Mouse (Mus musculus) inflammation-experienced regulatory T-cells, adult 6 months (primary cell): ENCODE results near the gene Znrf1. TPM values are rescaled to one million over a fixed set of nuclear protein-coding genes. Genes with fewer than 3 reads are reported as not detected.

Source experiments
- ATAC-seq: one replicate; pipeline ENCODE4 v1.8.0; 2017
- polyA plus RNA-seq, 3 experiments: library from polyadenylated mRNA; unstranded; fragments of 100-300 nt; shearing (Covaris generic); gene quantifications; one replicate each; pipeline ENCODE4 v1.2.1; 2017

The Znrf1 gene
- polyA plus RNA-seq, 3 experiments from 2014 or later: 12.4 to 58.2 (median 50.7) TPM

DNA sequence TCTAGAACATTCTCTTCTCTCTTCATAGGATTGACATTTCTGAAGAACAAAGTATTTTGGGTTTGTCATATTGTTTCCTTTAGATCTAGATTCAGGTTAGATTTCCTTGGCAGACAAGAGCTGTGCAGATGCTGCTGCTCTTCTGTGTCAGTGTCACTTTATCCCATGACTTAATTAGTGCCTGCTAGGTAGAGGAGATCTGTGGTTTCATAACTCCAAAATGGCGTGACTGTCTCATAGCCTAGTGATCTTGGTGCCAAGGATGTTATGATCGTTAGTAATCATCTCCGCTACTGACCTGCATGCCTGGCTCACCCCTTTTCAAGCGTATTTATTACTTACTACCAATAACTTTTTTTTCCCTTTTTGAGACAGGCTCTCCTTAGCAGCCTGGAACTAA is 34.0 kb downstream of the Znrf1 start:
- ATAC-seq: peak; percentile 6

DNA sequence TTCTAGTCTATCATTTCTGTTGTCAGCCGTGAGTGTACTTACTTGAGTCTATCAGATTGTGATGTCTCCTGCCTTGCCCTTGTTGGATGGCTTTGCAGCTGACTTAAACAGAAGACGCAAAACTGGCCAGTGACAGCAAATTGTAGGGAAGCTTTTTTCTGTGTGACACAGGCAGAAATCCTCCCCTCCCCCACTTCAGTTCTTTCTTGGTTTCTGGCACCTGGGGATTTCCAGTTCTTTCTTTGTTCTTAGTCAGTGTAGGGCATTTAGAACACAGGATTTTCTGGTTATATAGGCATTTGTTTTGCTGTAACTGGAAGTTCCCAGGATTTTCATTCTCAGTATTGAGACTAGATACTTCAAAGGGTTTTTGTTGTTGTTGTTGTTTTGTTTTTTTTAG is 34.5 kb downstream of the Znrf1 start:
- peak; percentile 34 for ATAC-seq

DNA sequence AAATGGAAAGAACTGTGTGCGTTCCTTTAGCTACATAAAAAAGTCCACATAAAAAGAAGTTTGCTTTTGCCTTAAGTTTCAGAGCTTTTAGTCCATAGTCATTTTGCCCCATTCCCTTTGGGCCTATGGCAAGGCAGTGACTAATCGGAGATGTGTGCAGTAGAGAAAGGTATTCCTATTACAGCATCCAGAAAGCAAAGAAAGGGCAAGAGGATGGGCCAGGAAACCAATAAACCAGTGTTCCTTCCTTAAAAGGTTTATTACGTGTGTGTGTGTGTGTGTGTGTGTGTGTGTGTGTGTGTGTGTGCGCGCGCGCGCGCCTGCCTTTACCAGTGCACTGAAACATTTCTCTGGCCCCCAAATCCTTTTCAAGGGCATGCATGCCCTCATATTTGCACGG is 35.8 kb downstream of the Znrf1 start:
- ATAC-seq: no peak

DNA sequence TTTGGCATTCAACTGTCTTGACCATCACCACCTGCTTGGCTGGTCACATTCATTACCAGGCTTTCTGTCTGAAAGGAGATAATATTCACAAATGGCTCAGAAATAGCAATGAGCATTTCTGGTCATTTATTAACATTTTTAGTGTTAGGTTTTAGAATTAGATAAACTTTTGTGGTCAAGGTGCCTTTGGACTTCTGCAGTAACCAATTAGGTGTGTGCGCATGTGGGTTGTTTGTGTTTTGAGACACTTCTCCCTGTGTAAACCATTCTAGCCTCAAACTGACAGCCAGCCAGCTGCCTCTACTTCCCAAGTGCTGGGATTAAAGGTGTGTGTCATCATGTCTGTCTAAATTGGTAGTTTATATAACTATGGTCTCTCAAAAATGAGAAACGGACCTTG is 36.5 kb downstream of the Znrf1 start:
- no peak for ATAC-seq

DNA sequence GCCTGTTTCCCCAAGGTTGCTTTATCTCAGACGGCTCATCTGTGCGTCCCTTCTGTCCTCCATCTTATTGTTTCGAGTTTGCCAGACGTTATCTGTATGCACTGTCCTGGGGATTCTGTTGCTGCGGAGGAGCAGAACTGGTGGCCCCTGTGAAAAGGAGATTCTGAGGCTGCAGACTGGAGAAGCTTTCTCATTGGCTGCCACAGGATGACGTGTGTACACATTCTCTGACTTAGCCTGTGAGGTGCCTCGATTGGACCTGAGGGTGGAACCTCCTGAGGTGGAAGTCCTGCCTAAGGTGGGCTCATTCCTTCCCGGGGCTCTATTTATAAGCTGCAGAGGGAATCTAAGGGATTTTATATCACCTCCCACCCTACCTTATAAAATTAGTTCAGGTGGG is 37.7 kb downstream of the Znrf1 start:
- ATAC-seq: peak; percentile 68

DNA sequence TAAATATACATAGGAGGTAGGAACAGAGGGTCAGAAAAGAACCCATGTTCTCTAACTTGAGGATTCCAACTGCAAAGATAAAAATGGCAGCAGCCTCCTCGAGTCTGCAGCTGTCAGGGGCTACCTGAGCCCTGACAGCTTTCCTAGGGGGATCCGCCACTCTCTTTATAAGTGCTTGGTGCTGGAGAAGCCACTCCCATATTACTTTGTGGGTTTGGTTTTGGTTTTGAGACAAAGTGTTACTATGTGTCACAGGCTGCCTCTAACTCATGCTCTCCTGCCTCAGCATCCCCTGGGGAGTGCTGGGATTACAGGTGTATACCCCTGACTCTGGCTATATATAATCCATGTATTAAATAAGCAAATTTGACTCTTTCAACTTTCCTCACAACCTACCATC is 38.1 kb downstream of the Znrf1 start:
- ATAC-seq: peak; percentile 49

DNA sequence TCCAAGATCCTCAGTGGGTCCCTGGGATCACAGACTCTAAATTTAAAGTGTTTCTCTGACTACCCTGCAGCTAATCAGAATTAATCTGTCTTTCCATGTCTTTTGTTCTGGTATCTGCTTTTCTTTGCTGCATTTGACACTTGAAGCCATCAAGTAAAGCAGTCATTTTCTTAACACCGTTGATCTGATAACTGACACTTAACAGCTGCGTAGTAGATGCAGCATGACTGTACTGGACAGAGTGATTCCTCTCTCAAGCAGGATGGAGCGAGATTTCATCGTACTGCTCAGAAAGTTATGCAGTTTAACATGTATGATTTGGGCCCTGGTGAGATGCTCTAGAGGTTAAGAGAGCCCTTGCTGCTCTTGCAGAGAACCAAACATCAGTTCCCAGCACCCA is 39.6 kb downstream of the Znrf1 start:
- no peak for ATAC-seq

DNA sequence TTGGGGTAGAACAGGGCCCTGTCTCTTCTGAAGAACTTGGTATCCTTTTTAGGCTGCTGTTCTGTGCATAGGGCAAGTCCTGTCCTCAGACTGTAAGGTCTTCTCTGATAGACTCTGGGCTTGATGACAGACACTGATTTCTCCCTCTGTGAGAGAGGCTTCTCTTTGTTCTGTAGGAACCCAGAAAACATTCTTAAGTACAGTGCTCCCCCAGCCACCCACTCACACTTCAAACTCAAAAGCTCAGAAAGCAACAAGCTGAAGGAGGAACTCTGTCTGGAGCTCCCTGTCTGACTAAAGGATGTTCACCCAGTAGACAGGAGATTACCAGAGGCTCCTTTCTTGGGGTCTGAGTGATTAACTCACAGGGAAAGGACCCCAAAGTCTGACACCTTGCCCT is 40.6 kb downstream of the Znrf1 start:
- peak; percentile 2 for ATAC-seq

DNA sequence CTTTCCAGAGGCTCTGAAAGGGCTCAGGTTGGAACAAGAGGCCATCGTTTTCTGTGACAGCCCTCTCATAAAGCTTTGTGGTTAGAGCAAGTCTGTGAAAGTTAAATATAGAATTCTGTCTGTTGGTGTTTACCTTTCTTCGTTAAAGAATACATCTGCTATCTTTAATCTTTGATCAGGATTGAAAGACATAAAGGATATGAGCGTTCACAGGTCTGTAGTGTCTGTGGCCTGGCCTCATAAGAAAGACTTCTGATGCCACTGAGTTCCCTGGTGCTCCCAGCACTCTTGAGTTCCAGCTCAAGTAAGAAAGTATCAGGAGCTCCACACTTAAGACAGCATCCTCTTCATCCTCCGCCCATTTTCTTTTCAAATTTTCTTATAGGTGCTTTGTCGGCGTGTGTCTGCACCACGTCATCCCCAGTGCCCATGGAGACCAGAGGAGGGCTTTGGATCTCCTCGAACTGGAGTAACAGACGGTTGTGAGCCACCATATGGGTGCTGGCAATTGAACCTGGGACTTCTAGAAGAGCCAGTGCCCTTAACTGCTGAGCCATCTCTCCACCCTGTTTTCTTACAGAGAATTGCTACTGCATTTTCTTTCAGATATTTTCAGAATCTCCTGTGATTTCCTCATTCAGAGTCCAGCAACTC is 42.1 kb downstream of the Znrf1 start:
- ATAC-seq: peak; percentile 11

DNA sequence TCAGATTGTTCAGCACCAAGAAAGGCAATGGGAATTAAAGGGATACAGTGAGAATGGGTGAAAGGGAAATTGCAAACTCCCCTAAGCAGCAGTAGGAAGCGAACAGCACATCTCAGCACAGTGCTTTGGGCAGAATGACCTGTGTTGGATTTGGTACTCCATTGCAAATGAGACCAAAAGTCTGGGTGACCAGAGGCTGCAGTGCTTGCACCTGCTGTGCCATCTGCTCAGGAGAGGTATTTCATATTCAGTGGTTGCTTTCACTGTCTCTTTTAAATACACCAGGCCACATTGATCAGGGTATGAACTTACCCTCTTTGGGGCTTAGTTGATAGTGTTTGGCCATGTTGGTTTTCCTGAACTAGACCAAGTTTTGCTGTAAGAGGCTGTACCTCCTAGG is 43.4 kb downstream of the Znrf1 start:
- no peak for ATAC-seq

DNA sequence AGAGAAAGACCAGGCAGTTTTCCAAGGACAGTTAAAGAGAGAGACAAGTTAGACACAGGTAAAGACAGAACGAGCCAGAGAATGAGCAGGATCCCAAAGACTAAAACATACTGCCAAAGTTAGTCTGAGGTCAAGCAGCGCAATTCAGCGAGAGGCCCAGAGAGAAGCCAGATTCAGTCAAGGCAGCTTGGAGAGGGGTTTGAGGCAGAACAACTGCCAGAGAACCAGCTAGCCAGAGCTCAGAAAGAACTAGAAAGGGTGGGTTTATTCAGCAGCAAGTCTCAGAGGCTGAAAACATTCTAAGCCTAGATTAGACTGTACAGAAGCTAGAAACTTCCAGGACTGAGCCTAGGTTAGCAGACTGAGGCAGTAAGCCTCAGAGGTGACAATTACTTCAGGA is 44.4 kb downstream of the Znrf1 start:
- ATAC-seq: no peak

DNA sequence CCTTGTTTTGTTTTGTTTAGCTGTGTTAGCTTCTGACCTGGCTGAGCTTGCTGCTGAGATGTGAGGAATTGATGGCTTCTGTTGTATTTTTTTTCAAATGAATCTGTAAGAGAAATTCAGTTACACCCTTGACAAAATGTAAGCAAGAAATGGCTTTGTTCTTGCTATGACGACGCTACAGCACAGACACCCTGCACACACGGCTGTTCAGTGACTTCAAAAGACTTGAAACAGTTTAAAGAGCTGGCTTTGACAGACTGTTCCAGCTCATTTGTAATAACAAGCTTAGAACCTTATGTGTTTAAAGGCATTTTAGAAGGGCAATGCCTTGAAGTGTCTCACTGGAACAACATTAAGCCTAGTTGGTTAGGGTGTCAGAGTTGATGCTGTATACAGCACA is 46.5 kb downstream of the Znrf1 start:
- ATAC-seq: peak; percentile 70

DNA sequence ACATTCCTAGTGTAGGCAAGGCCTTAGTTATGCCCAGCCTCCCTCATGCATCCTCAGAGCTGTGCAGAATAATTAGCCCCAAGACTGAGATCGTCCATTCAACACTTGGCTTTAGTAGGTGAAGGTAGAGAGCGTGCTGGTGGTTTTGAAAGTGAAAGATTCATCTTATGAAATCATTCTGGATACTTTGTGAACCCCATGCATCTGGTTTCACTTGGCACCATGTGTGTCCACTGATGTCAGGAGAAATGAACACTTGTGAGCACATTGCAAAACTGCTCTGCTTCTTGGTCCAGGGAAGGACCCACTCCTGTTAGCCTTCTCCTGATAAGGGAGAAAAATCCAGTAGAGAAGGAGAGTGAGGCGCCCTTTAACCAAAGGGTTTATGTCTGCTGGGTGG is 49.0 kb downstream of the Znrf1 start:
- ATAC-seq: no peak

DNA sequence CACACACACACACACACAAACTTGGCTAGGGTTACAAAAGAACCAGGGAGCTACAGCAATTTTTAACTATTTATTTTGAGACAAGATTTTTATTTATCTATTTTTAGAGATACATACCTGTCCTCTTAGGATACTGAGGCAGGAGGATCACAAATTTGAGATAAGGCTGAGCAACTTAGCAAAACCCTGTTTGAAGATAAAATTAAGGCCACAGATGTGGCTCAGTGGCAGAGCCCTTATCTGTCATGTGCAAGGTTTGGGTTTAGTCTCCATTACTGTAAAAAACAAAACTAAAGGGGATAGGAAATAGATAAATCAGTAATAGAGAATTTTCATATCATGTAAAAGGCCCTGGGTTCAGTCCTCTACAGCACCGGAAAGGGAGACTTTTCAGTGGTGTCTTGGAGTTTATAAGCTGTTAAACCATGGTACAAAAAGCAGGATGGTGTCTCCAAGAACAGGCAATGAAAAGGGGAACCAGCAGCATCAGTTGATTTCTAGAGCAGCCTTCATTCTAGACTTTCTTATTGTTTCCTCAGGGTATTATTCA is 51.7 kb downstream of the Znrf1 start:
- ATAC-seq: no peak

DNA sequence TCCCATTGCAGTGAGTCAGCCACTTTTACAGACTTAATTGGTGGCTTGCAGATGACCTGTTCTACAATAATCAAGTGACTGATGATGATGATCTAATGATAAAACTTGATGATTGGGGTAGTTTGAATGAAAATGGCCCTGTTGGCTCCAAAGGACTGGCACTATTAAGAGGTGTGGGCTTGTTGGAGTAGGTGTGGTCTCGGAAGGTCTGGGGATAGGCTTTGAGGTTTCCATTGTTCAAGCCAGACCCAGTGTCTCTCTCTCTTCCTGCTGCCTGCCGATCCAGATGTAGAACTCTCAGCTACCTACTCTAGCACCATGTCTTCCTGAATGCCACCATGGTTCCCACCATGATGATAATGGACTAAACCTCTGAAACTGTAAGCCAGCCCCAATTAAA is 52.4 kb downstream of the Znrf1 start:
- no peak for ATAC-seq

DNA sequence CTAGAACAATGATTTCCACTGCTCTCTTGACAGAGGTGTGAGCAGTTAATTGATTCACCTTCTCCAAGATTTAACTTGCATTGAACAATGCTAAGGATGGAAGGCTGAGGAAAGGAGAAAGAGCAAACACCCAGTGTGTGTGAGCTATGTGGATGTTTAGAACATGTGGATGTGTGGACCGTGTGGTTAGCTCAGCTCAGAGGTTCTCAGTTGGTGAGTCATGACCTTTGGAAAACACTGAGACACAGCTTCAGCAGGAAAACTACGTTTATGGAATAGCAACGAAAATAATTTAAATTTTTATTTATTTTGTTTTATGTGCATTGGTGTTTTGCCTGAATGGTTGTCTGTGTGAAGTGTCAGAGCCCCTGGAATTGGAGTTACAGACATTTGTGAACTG is 54.3 kb downstream of the Znrf1 start:
- no peak for ATAC-seq

DNA sequence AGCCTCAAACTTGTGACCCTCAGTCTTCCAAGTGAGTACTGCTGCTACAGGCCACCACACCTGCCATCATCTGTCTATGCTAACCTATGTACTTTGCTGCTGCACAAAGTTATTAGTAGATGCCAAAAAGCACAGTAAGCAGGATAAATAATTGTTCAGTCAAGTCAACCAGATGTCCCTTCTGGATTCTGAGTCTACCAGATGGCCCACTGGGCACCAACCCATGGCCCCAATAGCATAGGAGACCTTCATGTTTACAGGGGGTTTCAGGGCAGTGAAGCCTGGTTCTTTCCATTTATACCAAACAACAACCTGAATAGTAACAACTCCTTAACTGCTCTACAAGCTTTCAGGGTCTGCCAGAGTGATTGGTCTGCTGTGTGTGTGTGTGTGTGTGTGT is 55.3 kb downstream of the Znrf1 start:
- no peak for ATAC-seq

DNA sequence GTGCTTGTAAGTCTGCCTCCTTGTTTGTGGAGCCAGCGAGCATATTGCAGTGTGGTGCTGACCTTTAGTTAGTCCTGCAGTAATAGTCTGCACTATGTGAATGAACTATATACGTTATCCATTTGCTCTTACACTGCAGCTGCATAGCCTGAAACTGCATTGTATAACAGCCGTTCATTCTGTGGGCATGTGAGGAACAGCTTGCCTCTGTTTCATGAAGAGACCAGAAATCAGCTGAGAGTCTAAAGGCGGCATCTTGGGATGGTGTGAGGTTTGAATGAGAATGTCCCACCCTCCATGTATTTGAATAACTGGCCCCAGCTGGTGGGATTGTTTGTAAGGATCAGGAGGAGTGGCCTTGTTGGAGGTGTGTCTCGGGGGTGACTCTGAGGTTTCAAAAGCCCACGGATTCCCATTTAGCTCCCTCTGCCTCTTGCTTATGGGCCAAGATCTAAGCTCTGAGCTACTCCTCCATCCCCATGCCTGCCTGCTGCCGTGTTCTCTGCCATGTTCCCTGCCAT is 56.6 kb downstream of the Znrf1 start:
- no peak for ATAC-seq

DNA sequence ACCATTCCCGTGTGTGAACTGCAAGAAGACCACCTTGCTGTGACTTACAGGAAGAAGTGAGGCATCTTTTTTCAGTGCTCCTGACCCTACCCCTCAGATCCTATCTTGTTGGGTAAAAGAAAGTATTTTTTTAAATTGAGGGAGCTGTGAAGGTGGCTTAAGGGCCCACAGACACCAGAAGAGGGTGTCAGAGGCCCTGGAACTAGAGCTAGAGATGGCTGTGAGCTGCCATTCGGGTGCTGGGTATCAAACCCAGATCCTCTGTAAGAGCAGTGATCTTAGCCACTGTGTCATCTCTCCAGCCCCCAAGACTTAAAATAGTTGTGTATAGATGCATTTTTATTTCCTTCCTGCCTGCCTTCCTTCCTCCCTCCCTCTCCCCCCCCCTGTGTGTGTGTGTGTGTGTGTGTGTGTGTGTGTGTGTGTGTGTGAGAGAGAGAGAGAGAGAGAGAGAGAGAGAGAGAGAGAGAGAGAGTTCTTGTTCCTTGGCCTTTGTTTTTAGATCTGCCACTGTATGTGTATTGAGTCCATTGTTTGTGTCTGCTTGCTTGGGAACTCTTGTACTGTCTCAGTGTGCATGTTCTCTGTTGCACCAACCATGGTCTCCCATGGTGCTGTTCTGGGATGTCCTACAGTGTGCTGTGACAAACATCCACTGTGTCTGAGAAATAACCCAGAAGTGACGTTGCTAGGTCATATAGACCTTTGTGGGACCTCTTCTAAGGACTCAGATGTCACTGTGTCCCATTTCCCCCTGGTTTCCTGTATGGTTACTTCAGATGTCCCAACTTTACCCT is 58.3 kb downstream of the Znrf1 start:
- ATAC-seq: no peak

DNA sequence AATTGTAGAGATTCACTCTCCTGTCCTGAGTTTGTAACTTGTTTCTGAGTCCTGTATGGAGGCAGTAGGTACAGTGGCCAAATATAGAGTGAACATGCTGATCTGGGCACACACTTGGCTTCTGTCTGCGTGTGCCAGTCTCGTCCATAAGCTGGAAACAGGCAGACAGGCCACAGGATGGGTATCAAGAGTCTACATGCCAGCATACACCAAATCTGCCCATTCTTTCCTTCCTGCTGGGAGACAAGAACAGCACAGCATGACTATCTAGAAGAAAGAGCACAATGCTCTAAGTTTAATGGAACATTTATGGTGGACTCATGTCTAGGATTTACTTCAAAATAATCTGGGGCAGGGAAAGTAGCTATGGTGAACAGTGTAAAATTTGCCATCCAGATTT is 59.1 kb downstream of the Znrf1 start:
- ATAC-seq: no peak

DNA sequence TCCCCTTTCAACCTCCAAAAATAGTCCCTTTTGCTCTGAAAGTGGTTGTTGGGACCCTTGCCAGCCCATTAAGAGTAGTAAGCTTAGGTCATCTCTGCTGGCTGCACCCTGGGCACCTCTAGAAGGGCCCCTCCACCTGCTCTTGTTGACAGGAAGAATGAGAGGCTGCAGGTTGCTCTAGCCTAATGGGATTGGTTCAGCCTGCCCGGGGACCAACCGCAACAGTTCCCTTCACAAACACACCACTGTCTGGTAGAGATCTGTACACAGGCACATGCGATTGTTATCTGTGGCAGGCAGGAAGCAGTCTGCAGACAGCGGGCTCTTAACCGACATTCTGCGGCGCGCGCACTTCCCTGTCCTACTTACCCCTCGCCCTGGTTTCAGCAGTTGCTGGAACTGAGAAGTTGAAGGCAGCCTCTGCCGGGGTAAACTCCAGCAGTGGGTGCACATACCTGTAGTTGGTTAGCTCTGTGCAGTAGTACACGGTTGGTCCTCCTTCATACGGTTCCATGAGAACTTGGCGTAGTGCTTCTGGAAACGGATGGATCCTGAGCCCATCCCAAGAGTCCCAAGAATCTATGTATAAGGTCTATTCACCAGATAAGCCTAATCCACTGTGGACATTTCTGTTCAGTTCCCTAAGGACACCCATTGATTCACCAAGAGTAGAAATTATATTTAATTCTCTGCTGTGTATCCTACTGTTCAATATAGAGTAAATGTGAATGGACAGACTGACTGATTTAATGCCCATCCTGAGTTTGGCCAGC is 60.0 kb downstream of the Znrf1 start:
- ATAC-seq: peak; percentile 93

DNA sequence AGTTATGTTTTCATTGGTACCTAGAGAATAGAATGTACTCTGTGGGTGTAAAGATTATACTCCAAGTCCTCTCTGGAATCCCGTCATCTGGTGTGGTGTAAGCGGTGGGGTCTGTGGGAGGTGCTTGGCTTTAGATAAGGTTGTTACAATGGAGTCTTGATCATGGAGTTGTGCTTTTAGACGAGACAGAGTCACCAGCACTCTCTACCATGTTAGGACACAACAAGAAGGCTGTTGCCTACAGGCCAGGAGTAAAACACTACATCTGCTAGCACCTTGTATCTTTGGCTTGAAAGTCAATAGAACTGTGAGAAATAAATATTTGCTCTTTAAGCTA is 60.6 kb downstream of the Znrf1 start:
- no peak for ATAC-seq

DNA sequence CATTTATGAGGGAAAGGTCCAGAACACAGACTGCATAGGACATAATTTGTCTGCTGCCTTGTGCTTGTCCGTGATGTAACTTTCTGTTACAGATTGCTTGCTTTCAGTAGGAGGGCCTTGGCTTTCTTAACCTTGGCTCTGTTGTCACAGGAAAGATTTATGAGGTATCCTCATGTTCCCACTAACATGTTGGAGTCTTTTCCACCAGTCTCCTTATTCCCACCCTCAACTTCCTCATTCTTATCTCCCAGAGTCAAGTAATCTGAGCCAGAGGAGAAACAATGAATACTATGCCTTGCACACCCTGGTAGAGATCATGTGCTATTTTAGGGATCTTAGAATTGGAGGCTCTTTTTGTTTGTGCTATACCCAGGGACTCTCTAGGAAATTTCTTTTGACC is 61.4 kb downstream of the Znrf1 start:
- no peak for ATAC-seq
